Mouse (Mus musculus) cerebellum, adult (tissue): Measurements from ENCODE around the gene Ctso.
A peak's percentile ranks its signal among the peaks of the same experiment; 100 is the strongest.

Experiments used
- ATAC-seq: cut with Nextera tagmentation; 2 replicates; pipeline ENCODE4 v1.9.2; 2017; ENCODE audit warnings: mild to moderate bottlenecking, moderate library complexity, mixed read lengths; ENCODE audit not compliant: insufficient number of reproducible peaks, low FRiP score, low TSS enrichment

Ctso gene

DNA sequence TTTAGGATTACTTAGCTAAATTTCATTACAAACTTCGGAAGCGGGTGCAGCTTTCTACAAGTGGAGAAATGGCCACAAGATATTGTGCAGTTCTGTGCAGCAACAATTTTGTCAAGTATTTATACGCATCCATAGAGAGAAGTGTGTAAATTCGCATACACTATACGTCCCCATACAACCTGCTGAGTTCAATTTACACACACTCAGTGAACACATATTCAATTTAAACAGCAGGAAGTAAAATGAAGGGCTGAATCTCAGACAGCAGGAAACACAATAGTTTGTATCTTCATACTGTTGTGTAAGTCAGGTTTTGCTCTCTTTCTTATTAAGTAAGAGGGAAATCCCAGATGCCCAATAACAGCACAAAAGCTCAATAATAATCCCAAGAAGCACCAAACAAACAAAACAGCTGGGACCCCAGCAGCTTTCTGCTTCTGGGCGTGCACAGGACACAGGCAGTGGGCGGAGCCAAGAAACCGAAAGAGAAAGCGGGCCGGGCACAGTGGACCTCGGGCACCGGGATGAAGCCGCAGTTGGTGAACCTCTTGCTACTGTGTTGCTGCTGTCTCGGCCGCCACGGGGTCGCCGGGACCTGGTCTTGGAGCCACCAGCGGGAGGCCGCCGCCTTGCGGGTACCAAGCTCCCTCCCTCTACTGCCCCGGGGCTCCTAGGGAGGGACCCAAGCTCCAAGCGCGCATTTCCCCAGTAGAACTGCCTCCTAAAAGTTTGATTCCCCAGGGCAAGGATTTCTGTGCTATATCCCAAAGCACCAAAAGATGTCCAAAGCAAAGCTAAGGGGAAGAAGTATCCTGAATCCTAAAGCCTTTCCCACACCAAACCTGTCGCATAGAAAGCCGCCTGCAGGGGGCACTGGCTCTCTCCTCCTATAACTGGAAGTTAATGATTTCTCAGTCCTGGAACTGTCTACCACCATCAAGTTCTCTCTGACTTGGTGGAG lies at the start of gene Ctso:
TSS of gene Ctso (plus strand) at position 461 of the 961 bp plus-strand sequence.
- ATAC-seq: peak; percentile 93

DNA sequence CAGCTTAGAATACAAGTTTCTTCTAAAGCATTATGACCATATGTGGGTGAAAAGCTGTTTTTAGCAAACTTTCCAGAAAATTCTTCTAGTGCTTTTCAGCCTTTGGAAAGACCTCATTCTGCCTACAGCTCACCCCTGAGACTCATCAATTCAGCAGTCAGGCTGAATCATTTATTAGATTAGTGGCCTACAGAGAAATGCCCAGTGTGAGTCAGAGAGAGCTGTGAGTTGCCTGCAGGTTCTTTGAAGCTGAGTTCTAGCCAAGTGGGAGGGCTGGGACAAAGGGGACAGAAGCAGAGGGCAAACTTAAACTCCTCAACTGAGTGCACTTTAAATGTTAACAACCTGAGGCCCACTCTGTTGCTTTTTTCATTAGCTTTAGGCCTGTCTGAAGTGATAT lies 48.5 kb upstream of the Ctso start:
- no peak for ATAC-seq

DNA sequence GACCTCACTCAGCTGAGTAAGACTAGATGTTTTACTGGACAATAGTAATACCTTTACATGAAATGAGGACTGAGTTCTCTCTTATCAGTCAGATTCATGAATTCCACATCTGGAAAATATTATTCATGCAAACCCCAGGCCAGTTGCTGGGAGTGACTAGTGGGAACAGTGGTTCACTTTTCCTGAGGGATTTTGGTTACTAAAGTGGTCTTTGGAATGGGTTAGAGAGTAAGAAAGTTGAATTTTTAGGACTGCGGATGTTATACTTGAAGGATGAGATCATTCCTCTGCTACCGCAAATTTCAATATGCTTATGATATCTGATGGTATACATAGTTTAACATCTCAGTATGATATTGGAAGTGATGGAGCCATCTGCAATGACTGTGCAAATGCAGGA lies 46.8 kb upstream of the Ctso start:
- ATAC-seq: no peak

DNA sequence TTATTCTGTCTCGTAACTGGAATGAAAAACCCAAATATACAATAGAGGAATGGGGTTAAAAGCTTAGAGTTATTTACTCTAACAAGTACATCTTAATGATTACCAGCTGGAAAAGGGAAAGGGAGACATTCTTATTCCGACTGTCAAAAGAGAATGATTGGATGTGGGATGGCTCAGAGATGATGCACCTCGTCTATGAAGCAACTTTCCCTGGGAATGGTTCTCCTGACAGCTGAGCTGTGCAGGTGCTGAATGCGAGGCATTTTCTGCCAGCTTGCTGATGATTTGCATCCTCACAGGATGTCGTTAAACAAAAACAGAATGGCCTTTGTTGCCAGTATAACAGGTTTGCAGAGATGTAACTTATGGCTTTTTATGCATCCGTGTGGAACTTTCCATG lies 43.3 kb upstream of the Ctso start:
- no peak for ATAC-seq

DNA sequence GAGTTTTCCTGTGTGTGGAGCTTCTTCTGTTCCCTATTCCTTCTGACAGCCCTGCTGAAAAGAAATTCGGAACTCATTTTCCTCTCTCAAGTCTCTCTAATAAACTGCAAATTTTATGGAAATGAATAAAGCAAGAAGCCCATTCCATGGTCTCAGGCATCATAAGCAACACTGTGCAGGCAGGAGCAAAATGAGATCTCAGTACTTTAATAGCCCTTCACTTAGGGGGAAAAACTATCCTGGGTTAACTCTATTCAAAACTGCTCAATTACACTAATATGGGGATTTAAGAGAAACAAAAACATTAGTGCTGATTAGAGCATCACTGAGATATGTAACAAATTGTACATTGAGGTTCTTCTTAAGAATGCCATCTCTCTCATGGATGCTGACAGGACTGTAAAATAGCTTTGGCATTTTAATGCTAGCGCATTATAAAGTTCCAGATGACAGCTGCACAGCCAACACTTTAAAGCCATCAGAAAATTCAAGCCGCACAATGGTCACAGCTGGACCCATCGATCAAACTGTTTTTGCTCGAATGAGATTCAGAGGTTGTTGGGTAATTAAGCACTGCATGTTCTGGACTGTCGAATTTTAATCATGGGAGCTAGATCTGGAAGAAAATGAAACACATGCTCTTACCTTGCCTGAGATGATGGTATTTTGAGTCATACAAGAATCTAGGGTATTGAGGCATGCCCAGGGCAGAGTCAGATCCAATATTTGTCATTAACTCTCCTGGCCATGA lies 21.9 kb upstream of the Ctso start:
- ATAC-seq: no peak

DNA sequence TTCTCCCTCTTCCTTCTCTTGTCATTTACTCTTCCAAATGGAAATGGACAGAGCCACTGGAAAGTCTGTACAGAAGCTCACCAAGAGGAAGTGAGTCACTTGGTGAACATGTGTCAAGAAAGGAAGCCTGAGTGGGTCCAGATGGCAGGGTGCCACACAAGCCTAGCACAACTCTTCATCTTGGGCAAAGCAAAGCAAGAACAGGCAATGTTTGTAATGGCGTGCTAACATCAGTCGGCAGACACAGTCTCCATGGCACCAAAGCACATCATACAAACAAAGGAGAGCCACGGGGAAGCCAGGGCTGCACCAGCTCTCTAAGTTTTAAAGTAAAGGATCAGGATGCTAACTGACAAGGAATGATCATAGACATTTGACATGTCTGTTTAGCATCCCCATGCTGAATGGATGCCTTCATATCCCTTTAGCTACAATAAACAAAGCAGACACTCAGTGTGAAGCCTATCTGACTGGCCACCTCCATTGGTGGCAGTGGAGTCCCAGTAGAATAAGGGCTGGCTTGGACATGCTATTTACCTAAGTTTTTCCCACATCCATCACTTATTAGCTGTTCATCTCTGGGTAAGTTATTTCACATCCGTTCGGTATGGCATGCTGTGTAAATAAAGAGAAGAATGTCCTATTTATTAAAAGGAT lies 16.2 kb upstream of the Ctso start:
- no peak for ATAC-seq

DNA sequence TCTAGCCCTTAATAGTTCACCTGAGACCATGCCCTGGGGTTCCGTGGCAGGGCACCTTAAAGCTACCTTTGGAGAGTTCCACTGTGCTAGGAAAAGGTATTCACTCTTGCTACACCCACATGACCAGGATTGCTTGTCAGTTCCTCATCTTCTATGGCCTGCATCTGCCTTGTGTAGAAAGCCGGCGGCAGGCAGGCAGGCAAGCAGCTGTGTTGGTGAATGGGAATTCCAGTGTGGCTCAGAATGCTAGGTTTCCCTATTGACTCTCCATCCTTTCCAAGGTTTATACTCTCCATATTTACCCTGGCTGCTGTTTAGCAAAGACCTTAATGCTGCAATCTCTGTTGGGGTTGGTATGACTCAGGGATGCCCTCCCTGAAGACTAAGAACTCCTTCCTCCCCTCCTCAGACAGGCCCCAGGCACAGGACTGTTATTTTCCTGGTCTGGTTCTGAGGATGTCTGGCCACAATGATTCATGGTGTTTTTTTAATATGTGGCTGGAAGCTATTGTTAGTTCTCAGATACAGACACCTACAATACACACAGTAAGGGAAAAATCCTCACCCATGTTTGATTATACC lies 15.0 kb upstream of the Ctso start:
- no peak for ATAC-seq

DNA sequence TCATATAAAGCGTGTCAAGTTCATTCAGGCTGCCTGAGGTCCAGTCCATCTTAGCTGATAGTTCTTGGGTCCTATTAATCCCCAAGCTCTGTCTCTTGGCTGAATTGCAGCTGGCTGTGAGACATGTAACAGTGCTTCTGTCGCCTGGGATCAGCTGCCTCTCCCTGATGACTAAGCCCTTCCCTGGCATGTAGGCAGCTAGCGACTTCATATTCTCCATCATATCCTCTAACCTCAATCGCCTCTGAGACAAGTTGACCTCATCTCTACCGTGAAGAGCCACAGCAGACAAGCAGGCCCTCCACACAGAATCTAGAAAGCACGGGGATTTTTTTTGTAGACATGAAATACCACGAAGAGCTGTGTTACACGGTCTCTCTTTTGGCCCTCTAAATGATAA lies 14.2 kb upstream of the Ctso start:
- ATAC-seq: no peak

DNA sequence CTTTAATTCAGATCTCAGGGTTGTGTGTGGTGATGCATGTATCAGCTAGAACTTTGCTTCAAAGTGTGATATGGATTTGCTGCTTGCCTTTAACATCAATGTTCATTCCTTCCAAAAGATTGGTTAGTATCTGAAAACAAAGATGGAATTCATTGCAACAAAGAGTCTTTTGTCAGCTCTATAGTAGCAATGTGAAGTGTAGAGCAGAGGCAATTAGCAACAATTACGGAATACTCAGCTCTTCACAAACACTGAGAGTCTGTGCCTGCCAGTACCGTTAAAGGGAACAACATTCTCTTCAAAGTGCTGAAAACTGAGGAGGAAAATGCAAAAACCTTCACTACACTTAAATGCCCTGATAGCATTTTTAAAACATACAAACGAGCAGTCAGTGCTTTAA lies 12.7 kb upstream of the Ctso start:
- no peak for ATAC-seq

DNA sequence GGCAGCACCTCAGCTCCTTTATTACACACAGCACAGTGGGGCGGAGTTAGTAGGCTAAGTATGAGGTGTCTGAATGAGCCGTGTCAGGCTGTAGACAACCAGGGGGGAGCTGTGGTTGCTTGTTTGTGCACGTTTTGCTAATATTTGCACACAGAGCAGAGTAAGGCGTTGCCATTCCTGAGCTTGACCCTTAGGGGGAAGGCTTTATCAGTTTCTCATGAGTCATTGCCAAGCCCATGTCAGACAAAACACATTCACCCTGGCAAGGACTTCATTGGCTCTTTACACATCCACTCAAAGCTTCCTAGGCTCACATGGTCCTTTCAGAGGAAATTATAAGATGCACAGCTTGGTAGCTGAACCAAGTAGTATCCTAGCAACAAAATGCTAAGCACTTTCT lies 9.5 kb upstream of the Ctso start:
- no peak for ATAC-seq

DNA sequence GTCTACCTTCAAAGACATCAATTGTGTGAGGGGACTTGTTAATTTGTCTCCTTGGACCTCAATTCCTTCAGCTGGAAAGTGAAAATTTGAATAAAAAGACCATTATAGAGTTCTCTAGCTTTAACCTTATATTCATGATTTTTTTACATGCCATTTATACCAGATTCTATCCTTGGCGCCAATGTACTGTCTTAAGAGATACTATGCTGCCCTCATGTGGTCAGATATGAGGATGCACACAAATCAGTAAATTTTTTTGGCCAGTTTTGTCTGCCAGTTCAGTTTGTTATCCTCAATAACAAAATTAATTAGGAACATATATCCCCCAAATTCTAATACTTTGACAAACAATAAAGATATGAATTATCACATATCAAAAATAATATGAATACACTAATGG lies 7.5 kb upstream of the Ctso start:
- ATAC-seq: peak; percentile 68; the same call in 1 of the 2 replicates

DNA sequence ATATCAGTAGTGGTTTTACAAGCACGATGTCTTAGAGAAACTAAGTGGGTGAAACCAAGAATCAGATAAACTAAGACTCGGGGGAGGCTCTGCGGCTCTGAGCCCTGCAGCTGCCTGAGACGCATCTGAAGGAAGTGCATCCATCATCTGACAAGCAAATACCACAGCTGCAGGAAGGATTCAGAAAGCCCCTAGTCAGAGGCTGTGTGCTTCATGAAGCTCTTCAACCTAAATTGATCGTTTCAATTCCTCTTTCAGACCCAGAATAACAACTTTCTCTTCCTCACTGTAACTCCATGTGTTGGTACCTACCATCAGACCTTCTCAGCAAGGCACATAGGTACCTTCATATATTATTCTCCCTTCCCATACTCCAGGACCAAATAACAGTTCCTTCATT lies 6.5 kb upstream of the Ctso start:
- no peak for ATAC-seq

DNA sequence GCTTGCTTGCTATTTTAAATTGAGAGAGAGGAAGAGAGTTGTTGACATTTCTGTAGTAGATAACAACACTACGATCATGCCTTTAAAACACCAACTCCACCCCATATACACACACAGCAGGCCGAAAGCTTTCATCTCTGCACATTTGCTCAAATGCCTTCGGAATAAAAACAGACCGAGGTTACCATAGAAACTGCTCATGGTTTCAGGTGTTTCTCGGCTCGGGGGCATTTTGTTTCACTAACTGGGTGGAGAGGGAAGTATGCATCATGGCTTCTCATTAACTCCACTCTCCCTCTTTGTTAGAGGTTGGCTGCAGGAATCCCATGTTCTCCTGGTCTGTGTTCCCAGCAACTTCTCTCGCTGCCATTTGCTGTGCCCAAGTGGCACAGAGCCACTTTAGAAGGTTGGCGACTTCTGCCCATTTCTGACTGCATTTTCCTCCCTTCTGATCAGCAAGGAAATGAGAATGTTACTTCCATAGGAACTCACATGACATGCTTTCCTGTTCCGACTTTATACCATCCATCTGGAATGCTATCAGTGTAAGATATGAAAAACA lies 5.6 kb upstream of the Ctso start:
- ATAC-seq: no peak

DNA sequence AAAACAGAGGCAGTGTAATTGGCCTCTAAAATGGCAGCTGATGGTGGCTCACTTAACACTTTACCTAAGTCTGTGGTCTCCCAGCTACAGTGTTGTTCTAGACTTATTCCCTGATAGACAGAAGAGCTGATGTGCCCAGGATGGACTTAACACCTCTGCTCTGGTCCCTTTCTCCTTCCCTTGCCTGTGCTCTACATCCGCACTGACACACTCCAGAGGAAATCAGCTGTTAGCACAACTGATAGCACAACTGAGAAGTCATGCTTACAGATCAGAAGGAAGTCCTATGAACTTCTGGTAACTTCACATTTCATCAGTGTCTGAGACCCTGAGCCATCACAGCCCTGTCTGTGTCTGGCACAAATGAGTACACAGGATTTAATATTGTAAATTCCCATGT lies 3.3 kb upstream of the Ctso start:
- ATAC-seq: no peak

DNA sequence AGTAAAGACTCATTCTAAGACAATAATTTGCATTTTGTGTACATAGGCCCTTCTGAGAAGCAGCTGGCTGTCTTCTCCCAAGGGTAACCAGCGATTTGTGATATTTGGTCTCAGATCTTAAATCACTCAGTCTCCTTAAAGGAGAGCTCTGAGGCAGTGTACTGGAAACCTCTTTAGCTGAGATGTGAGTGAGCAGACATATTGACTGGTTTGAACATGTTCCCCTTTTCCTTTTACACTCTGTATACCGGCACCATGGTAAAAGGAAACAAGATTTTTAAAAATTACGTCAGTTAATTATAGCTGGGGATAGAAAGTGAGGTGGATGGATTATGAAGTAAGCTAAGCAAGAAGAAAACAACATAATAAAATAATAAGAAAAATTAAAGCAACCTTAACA lies 706 bp upstream of the Ctso start:
- no peak for ATAC-seq

DNA sequence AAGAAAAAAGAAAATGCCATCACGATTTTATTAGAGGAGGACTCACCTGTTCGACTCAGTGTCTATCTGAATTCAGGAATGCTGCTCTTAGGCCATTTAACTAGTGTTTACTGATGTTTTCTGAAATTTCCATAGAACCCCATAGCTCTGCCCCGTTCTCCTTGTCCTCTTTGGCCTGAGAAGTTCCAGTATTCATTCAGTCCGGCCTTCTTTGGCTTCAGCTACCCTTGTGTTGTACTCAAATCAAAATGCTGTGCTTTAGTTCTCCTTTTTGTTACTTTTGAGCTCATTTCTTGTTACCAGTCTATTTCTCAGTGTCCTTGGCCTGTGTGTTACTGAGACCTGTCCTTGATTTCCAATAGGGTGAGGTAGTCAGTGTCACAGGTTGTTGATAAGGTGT lies 947 bp downstream of the Ctso start:
- ATAC-seq: no peak

DNA sequence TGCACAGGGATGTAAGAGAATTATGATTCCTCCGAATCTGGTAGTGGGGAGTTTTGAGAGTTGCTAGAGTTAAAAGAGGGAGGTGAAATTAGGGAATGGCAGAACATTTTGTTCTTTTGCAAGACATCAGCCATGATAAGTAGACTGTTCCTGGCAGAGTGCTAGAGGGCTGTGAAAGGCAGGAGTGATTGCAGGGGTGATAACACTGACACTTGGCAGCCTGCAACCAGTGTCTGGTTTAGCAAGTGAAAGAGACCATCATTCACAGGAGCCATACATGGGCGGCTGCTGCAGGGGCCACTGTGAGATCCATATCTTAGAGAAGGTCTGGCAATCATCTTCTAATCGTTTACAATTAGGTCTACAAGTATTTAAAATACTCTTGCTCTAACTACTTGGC lies 6.5 kb downstream of the Ctso start:
- no peak for ATAC-seq

DNA sequence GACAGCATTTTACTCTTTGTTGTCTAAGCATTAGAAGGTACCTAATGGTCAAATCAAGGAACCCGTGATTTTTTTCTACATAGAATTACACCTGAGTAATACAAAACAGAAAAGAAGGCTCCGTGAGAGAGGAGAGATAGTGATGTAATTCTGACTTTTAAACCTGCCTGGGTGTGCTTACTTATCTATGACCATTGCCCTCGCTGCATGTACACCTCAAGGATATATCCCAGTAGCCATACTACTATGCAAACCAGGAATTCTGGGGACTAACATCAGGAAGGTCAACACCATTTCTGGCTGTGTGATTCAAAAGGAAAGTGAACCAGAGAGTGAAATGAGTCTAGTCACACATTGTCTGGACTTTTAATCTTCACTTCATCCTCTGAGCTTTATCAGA lies 9.9 kb downstream of the Ctso start:
- no peak for ATAC-seq

DNA sequence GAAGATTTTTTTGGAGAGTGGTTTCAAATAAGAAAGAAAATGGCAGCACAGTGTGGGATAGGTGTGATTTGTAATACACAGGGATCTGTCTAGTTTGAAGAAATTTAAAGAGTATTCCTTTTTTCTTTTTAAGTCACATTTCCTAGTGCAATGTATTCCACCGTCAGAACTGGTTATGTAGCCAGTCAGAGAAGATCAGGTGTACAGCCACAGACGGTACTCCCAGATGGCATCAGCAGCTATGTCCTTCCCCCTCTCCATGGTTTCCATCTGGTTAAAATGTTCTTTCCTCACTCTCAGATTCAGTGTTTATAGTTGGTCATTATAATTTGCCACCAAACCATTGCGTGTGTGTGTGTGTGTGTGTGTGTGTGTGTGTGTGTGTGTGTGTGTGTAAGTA lies 10.7 kb downstream of the Ctso start:
- ATAC-seq: no peak

DNA sequence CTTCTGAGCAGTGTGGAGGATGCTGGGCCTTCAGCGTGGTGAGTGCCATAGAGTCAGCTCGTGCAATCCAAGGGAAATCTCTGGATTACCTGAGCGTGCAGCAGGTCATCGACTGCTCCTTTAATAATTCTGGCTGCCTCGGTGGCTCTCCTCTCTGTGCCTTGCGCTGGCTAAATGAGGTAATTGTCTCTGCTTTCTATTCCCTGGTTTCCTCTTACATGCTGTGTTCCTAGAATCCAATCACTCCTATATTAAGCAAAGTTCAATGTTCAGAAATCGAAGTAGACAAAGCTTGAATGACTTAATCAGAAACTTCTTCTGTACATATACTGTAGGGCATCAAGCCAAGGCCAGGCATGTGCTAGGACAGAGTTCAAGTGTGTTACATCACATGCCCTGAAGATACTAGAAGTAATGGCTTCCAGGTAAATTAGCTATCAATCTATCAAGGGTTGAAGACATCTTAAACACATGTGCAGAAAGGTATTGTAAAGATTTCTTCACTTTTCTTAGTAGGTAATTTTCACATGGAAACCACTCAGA lies 12.5 kb downstream of the Ctso start:
- no peak for ATAC-seq
